Mouse (Mus musculus) gastrocnemius, postnatal 4 days (tissue): Measurements from ENCODE around the gene Foxp1. TPM values are rescaled to one million over a fixed set of nuclear protein-coding genes. Genes with fewer than 3 reads are reported as not detected.

Source experiments
- DNase-seq, 2 experiments: peaks; one replicate each; pipeline ENCODE4 v3.0.0; 2021 to 2022; ENCODE audit warnings: low spot score in 2 of 2, mixed read lengths in 2 of 2
- long read RNA-seq, 2 experiments: library from polyadenylated mRNA; stranded (forward); transcript quantifications; one replicate each; pipeline ENCODE4 v2.0.0; 2021
- total RNA-seq, 2 experiments: library from RNA; stranded (reverse); gene quantifications; 2 replicates each; pipeline ENCODE4 v1.2.3; 2021

The Foxp1 gene
- 10 to 100 TPM; 47.2 to 50.8 TPM for total RNA-seq
- long read RNA-seq, experiment 1, partial matches to known transcripts: 1 of 12 reads
- long read RNA-seq, experiment 1, other reads (novel, unspliced or antisense): 8 of 12 reads
- long read RNA-seq, experiment 2, partial matches to known transcripts: 2 of 18 reads
- long read RNA-seq, experiment 2, other reads (novel, unspliced or antisense): 14 of 18 reads

DNA sequence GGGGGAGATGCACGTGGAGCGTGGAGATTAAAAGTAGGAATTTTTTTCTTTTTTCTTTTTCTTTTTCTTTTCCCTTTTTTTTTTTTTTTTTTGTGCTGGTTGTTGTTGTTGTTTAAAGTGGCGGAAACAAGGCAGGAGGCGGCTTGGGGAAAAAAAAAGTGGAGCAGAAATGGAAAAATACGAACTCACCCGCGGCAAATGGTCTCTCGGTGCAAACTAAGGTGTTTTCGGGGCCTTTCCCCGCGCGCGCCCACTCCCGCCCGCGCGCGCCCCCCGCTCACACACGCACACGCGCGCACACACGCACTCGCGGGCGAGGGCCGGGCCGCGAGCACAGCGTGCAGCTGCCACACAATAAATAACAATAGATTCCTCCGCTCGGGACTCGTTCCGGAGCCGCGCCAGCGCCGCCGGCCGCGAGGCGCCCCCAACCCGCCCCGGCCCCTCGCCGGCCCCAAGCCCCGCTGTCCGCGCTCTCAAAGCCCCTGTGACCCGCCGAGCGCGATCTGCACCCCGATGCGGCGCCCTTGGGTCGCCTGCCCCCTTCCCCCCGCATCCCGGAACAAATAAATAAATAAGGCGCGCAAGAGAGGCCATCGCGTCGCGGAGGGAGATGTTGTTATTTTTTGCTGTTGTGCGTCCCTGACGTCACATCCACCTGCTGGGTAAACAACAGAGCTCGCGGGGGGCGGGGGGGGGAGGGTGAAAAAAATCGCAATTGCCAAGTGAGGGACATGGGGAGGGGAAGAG lies at the start of gene Foxp1:
Gene Foxp1, minus strand, starts transcription at position 363 of the 750 bp plus-strand sequence.
- peak; percentile 50 to 75 for DNase-seq

DNA sequence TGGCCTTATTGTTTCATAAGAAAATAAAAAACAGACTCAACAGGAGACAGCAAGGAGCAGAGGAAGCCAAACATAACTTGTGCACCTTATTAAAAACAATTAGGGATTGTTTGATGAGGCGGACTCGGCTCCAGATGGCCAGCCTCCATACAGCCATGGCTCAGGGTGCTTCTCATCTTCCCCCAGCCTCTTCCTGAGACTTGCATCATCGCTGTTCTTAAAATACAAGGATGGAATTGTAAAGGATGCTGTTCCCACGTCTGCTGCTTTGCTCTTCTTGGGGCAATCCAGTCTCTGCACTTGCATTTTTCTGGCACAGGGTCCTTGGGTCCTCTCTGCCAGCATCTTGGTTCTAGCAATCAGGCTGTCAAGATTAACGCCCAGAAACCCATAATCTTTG lies 49.5 kb upstream of the Foxp1 start:
- no peak for DNase-seq

DNA sequence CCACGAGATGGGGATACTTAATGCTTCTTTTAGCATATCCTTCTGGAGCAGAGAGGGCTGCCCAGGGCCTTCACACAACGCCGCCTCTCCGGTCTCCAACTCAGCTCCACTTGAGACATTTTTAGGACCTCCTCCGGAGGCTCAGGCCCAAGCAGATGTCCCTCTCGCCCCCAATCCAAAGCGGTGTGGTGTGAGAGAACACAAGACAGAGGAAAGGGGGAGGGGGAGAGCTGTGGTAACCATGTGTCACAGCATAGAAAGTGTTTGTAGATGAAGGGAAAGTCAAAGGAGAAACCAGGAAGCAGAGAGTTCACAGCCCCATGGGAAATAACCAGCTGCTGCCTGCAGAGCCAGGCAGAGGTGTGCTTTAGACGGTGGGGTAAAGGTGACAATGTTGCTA lies 44.4 kb upstream of the Foxp1 start:
- no peak for DNase-seq

DNA sequence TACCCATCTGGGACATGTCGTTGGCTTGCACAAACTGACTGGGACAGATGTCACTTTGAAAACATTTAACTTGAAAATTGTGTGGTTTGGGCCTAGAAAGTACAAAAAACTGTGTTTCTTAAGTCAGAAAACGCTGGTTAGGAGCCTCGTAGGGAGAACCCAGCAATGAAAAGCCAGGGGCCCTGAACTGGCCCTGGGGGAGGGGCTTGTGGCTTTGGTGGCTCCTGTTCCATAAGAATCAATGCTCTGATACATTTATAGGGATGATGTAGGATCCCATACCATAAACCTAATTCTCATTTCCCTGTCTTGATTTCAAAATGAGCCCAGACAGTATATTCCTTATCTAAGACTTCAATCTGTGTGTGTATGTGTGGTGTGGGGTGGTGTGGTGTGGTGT lies 42.2 kb upstream of the Foxp1 start:
- DNase-seq: no peak

DNA sequence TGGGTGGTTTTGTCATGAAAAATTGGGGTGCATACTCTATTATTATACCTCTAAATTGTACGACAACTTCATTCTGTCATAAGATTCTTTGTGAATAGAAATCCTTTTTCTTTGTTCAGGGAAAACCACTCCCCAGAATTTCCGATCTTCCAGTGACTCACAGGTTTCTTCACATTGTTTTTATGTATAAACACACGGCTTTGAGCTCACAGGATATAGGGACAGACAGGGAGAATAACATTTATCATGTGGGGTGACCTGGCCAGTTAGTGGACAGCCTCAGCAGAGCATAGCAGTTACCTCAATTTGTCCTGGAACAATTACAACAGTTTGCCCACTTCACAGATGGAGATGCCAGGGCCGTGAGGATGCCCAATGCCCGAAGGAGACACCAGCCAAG lies 34.4 kb upstream of the Foxp1 start:
- DNase-seq: no peak

DNA sequence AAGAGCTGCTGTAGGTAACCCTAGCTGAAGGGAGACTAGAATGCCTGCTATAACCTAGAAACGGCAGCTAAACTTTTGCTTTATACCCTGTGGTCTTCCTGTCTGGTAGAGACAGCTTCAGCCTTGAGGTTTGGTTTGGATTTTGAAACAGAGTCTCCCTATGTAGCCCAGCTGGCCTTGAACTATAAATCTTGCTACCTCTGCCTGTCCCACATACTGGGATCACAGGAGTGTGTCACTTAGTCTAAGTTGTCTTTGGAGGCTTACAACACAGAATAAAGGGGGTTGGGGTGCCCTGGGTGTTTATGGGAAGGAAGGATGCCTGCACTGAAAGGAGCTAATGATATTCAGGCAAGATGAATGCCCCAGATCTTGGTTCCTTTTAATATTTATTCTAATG lies 30.3 kb upstream of the Foxp1 start:
- no peak for DNase-seq

DNA sequence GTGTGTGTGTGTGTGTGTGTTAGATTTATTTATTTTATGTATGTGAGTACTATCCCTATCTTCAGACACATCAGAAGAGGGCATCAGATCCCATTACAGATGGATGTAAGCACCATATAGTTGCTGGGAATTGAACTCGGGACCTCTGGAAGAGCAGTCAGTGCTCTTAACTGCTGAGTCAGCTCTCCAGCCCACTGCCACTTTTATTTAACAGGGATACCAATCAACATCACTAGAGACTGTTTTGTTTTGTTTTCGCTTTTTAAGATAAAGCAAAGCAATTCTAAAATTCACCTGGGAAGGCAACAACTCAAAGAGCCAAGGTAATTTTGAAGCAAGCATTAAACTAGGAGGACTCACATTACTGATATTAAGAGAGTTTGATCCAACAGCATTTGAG lies 23.9 kb upstream of the Foxp1 start:
- no peak for DNase-seq

DNA sequence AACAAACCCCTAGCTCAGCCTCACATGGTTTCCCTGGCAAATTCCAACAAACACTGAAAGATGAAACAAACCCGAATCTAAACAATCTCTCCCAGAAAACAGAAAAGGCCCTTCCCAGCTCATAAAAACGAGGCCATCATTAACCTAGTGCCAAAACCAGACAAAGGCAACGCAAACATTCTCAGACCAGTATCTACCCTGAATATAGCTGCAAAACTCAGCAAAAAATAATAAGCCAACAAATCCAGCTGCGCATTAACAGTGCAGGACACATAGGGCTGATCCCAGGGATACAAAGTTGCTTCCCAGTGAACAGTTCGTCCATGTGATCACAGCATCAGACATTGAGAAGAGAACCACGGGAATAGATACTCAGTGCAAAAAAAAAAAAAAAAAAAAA lies 22.9 kb upstream of the Foxp1 start:
- DNase-seq: no peak

DNA sequence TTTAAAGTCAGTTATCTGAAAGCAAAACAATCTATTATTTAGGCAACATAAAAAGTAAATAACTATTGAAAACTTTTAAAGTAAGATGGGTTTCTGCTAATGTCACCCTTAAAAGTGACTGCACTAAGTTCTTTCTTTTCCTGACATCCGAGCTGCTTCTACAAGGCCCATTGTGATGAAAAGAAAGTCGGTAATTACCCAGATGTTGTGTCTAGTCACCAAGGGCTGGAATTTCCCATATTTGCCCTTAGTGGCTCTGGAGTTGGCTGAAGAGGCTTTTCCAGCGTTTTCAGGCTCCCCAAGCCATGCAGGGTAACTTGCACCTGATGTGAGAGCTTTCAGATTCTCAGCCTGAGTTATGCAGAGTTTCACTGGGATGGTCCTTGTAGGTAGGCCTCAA lies 18.6 kb upstream of the Foxp1 start:
- no peak for DNase-seq

DNA sequence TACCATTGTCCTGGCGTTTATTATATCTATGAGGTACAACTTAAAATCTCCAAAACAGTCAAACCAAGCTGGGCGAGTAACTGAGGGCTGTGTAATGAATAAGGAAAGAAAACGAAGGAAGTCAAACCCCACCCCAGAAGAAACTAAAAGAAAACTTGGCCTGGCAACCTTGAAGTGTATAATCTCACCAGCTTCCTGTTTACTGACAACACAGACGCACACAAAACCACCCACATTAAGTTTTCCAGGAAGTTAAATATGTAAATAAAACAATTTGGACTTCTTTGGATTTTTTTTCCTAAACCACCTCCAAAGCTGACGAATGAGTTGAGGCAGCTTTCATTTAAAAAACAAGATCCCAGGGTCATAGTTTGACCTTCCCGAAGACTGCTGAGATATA lies 18.1 kb upstream of the Foxp1 start:
- DNase-seq: no peak

DNA sequence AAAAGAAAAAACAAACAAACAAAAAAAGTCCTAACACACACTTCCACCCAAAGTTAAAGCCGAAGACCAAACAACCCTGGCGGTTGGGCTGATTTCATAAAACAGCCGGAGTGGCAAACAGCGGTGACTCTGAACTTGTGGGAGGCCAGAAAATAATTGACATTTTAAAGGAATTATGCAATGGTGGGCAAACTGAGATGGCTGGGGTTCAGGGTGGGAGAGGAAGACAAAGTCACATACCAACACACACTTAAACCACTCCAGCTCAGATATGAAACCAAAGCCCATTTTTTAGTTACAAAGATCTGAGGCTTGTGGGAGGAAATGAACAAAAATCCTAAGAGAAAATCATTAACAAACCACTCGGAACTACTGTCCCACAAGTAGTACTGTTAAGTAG lies 17.6 kb upstream of the Foxp1 start:
- no peak for DNase-seq

DNA sequence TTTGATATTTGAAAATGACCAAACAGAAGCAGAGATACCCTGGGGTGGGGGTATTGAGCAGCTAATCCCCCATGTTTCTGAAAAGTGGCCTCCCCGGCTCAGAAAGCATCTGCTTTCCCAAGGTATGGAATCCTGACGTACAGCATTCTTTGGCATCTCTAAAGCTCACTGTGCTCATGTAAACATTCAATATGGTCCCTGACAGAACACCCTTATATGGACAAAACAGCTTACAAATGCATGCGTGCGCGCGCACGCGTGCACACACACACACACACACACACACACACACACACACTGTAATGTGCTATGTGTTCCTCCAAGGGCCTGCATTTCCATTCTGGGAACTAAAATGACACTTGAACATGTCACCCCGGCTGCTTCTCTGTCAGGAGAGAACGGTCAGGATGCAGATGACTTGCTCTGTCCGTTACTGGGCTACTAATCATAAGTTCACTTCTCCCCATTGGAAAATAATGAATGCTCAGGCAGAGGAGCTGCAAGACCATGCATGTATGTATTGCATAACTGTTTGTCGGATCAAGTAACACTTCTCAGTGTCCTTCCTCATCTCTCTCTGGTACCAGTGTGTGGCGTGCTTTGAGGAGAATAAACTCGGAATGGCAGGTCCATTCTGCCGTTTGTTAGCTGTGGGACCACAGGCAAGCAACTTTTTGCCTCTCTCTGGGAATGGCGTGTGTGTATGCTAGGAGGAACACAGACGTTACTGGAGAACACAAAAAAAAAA lies 15.8 kb upstream of the Foxp1 start:
- no peak for DNase-seq

DNA sequence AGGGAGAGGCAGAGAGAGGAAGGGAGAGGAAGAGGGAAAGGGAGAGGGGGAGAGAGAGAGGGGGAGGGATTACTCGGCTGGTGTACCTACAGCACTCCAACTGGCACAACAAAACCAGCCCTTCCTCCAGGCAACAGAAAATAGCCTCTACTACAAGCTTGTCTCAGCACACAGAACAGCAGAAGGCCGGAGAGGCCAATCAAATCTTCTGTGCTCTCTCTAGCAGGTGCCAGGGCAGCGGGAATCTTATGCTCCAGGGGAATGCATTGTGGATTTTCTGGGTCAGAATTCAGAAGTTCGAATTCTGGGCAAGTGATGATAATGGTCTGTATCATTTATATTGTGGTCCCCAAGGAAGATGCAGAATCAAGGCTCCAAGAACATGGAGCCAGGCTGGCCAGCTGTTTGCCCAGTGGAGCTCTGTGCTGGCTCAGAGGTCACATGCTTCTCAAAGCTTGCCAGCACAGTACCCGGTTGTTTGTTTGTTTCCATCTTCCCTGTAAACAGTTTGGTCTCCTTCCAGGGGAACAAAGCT lies 11.8 kb upstream of the Foxp1 start:
- no peak for DNase-seq

DNA sequence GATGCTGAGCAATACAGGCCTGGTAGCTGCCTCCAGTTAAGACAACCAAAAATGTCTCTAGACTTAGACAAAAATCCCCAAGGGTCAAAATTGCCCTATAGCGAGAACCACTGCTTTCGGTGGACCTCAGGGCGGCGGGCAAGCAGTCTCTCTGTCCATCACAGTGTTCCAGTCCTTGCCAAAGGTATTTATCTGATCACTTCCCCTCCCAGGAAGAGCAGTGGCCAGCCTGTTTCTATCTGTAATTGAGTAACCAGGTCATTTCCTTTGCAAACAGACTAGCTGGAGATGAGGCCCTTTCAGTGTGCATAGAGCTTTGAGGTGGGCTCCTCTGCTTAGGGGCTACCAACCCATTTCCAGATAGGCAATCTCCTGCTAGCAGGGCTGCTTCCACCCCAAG lies 9.9 kb upstream of the Foxp1 start:
- no peak for DNase-seq

DNA sequence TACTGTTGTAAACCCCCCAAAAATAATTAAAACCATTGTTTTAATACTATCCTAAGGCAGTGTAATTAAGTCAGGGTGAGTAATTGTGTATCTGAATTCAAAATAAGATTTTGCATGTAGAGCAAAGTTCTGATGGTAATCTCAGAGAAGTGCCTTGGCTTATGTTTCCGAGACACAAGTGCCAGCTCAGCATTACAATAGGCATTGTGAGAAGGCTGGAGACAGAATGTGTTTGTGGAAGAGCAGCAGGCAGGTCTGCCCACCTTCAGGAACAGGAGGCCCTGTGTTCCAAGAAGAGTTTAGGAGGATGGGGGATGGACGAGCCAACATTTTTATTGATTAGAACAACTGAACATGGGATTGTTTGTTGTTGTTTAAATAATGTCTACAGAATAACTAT lies 6.5 kb upstream of the Foxp1 start:
- no peak for DNase-seq

DNA sequence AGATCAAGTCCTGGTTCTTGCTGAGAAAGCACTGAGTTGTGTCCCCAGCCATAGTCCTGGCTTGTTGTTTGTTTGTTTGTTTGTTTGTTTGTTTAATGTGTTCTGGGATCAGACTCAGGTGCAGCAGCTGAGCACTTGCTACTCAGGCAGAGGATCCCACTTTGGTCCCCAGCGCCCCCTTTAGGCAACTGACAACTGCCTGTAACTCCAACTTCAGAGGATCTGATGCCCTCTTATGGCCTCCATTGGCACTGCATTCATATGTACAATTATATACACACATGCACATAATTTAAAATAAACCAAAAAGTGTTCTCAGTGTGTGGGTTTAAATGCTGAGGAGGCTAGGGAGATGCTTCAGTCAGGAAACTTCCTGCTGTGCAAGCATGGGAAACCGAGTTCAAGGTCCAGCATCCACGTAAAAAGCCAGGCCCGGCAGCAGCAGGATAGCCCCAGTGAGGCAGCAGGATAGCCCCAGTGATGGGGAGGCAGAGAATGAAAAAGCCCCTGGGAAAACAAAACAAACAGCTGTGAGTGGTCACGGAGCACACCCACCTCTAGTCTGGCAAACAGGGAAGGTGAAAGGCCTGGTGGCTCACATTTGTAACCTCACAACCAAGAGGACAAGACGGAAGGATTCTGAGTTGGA lies 5.1 kb upstream of the Foxp1 start:
- no peak for DNase-seq

DNA sequence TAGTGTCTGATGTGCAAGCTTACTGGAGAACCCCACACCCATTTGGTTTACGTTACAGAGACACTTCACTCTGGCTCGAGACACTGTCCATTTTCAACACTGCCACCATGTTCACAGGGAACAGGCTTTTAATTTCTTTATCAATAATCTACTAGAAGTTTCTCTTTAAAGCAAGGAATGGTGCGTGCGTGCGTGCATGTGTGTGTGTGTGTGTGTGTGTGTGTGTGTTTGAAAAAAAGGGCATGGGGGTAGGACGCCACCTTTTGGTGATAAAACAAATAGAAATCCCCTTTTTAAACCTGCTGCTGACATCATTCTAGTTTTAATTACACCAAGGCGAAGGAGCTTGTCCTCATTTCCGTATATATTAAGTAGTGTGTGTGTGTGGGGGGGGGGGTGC lies 2.8 kb upstream of the Foxp1 start:
- peak in 1 of 2 experiments; percentile 24 for DNase-seq

DNA sequence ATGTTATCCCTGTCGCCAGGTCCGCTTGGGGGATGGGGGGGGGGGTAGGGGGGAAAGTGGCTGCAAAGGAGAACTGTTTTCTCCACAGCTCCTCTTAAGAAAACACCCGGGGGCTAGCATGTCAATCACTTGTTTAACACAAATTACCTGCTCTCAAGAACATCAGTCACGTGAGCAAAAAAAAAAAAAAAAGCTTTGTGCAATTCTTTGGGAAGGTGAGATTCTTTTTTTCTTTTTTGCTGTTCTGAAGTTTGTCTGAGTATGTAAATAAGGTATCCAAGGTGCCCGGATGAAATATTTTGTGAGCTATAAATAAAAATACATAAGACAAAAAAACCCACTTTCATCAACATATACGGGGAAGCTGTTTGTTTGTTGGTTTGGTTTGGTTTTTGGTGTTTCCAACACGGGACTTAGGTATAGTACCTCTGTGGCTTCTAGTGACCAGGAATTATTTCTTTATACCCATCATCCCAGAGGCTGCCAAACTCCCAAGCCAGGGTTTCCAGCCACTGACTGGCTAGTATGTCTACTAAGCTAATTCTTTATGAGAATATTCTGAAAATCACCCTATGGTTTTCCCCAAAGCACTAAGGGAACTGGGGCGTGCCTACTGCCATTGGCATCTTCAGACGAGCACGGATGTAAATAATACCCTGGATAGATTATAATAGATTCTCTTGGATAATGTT lies 1.3 kb upstream of the Foxp1 start:
- DNase-seq: no peak

DNA sequence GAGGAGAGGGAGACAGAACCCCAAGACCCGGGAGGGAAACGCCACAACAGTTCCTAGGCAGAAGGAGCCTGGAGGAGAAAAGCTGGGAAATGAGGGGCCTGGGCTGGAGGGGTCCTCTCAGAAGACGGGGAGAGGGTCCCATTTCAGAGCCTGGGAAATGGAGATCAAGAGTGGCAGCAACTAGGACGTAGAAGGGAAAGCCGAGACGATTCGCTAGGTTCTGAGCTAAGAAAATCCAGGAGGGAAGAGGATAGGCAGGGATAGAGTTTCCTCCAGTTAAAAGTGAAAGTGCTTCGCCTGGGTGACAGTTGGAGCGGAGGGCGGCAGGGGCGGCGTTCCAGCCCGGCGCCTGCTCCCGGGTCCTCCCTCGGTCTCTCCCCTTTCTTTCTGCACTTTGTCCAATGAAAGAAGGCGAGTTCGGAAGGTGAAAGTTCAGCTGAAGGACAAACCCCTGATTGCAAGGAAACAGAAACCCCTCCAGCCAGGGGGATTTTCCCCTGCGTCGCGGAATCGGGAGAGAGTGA lies 650 bp upstream of the Foxp1 start:
- peak; percentile 56 to 73 for DNase-seq

DNA sequence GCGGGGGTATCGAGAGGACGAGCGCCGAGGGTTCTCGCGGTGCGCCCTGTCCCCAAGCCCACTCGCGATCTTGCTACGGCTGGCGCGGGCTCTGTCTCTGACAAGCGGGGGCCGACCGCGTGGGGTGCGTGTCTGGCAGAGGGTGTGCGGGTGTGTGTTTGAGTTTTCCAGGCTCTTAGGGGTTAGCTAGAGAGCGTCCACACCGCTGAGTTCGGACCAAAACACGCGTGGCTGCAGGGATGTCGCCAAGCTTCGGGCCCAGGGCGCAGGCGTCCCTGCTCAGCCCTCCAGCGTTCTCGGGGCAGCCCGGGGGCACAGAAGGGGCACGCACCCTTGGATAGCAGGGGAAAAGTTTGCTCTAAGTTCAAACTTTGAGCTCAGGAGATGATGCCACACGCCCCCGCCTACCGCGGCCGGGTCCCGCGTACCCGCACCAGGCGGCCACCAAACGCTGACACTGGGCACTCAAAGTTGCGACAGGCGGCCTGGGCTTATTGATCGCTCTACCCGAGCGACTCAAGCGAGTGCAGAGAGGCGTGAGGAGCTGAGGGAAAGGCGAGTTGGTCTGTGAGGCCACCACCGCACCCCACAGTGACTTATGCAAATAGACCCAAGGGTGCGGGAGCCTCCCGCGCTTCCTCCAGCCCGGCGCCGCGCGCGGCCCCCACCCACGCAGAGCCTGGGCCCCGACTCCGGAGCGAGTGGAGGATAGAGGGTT lies 721 bp downstream of the Foxp1 start:
- peak; percentile 28 to 49 for DNase-seq
